Comparison of ENCODE assay signal across 37 mouse cellular contexts in genomic region chr5:30582017-30582416, GRCm38 (mm10). TPM values are rescaled to one million over a fixed set of nuclear protein-coding genes. Genes with fewer than 3 reads are reported as not detected.
DNase-seq lines count a peak whose midpoint lies in the region; ATAC-seq and TF ChIP-seq lines count a peak whose summit lies in the region.
"Had no signal": no experiment of that assay in that cellular context is flagged by ENCODE, and none has a peak within 500 bp of the region (broad histone marks: within the 10 kb centered on the region; RNA-seq: fewer than 3 reads in every experiment).

No protein-coding gene starts in this region.

- DNase-seq in adrenal gland, adult 2 months, result peak; percentile 53
- DNase-seq in adrenal gland, adult 18-20 months (ENCODE audit: low spot score in 2 of 2), result no peak
- peak in 1 of 2 experiments; percentile 31 for DNase-seq in heart, adult 2 months
- DNase-seq in heart, postnatal 4 days, result no peak
- no peak for DNase-seq in lung, adult 18-20 months
- DNase-seq: adrenal gland, postnatal 25 days; cerebellum, adult 2 months; gastrocnemius, postnatal 25 days; kidney, adult 9 months; kidney, postnatal 10 days; layer of hippocampus, postnatal 36 days; left cerebral cortex, postnatal 4 days; liver, postnatal 0 days; right cerebral cortex, postnatal 25 days had no signal

- intact Hi-C loops in heart, adult 2 months (cut with DNase I), result no loop called here

- peaks cover 5% of the 10 kb centered on the region; the same call in 1 of the 2 replicates for H3K4me1 ChIP-seq in heart, adult 2 months (ENCODE audit: control insufficient read depth, insufficient read depth, low read length)
- H3K4me1 ChIP-seq in heart, embryonic 15.5 days (replicated peaks), result peaks cover 60% of the 10 kb centered on the region
- H3K4me1 ChIP-seq in heart, embryonic 11.5 days (ENCODE audit: control insufficient read depth, insufficient read depth, low read length), result peaks cover 40% of the 10 kb centered on the region
- peaks cover 26% of the 10 kb centered on the region; the same call in 1 of the 2 replicates for H3K4me1 ChIP-seq in lung, embryonic 15.5 days
- H3K4me1 ChIP-seq: embryonic facial prominence, embryonic 13.5 days; forebrain, embryonic 10.5 days; hindbrain, embryonic 12.5 days; megakaryocyte, embryonic 14.5 days; stomach, embryonic 15.5 days had no signal

- peak overlapping the region; percentile 15; the same call in 1 of the 2 replicates for H3K27ac ChIP-seq in heart, adult 2 months
- peak overlapping the region; percentile 60 for H3K27ac ChIP-seq in heart, embryonic 15.5 days
- no peak overlapping the region for H3K27ac ChIP-seq in heart, embryonic 11.5 days (ENCODE audit: low read depth, low read length)
- H3K27ac ChIP-seq in lung, embryonic 15.5 days, result peak overlapping the region; percentile 46
- H3K27ac ChIP-seq: embryonic facial prominence, embryonic 13.5 days; forebrain, embryonic 10.5 days; forebrain, embryonic 15.5 days; hindbrain, embryonic 12.5 days; hindbrain, postnatal 0 days; liver, embryonic 12.5 days; midbrain, embryonic 13.5 days; stomach, embryonic 15.5 days had no signal

- no peak overlapping the region for H3K4me3 ChIP-seq in heart, adult 2 months
- H3K4me3 ChIP-seq in heart, embryonic 15.5 days, result no peak overlapping the region
- H3K4me3 ChIP-seq in heart, embryonic 11.5 days (ENCODE audit: low read depth, low read length), result no peak overlapping the region
- H3K4me3 ChIP-seq in lung, embryonic 15.5 days, result no peak overlapping the region
- H3K4me3 ChIP-seq: embryonic facial prominence, embryonic 13.5 days; forebrain, embryonic 10.5 days; forebrain, embryonic 15.5 days; hindbrain, embryonic 12.5 days; liver, embryonic 12.5 days; megakaryocyte, embryonic 14.5 days; midbrain, embryonic 13.5 days; stomach, embryonic 15.5 days had no signal

- TF ChIP-seq POLR2A in heart, adult 2 months (IDR thresholded peaks at IDR 0.05; ENCODE audit: insufficient read depth, low read depth, low read length), result no peak

- TF ChIP-seq CTCF in heart, adult 2 months (IDR thresholded peaks at IDR 0.05), result no peak

- no peaks in the 10 kb centered on the region for H3K27me3 ChIP-seq in heart, adult 2 months (ENCODE audit: control insufficient read depth, insufficient read depth, low read length)
- no peaks in the 10 kb centered on the region for H3K27me3 ChIP-seq in heart, embryonic 15.5 days
- 0 out of 2 replicates have a peak, but pooled peaks cover under 1% of the 10 kb centered on the region for H3K27me3 ChIP-seq in heart, embryonic 11.5 days (ENCODE audit: control insufficient read depth, insufficient read depth, low read length)
- peaks cover 12% of the 10 kb centered on the region for H3K27me3 ChIP-seq in lung, embryonic 15.5 days

- WGBS in heart, adult 2 months, result 44% methylated on average over 5 of the region's 5 CpGs
- WGBS in heart, embryonic 15.5 days, result 36% methylated on average over 5 of the region's 5 CpGs
- 53% methylated on average over 5 of the region's 5 CpGs for WGBS in heart, embryonic 11.5 days (ENCODE audit: insufficient replicate concordance)
- 53% methylated on average over 5 of the region's 5 CpGs for WGBS in lung, embryonic 15.5 days

- no peaks in the 10 kb centered on the region for H3K79me2 ChIP-seq in heart, adult 2 months (replicated peaks; ENCODE audit: control insufficient read depth, insufficient read depth, low read length)

- H3K36me3 ChIP-seq in heart, adult 2 months (ENCODE audit: control insufficient read depth, insufficient read depth, low read length), result no peaks in the 10 kb centered on the region
- no peaks in the 10 kb centered on the region for H3K36me3 ChIP-seq in heart, embryonic 15.5 days
- H3K36me3 ChIP-seq in heart, embryonic 11.5 days (ENCODE audit: control insufficient read depth, insufficient read depth, low read length), result no peaks in the 10 kb centered on the region
- H3K36me3 ChIP-seq in lung, embryonic 15.5 days, result no peaks in the 10 kb centered on the region
- H3K36me3 ChIP-seq: embryonic facial prominence, embryonic 13.5 days; forebrain, embryonic 10.5 days; forebrain, embryonic 15.5 days; hindbrain, embryonic 12.5 days; liver, embryonic 12.5 days; midbrain, embryonic 13.5 days; stomach, embryonic 15.5 days had no signal

- no peaks in the 10 kb centered on the region for H3K9me3 ChIP-seq in heart, embryonic 15.5 days (replicated peaks)
- H3K9me3 ChIP-seq in heart, embryonic 11.5 days (replicated peaks; ENCODE audit: control insufficient read depth, low read length), result no peaks in the 10 kb centered on the region
- H3K9me3 ChIP-seq in lung, embryonic 15.5 days, result no peaks in the 10 kb centered on the region
- H3K9me3 ChIP-seq: embryonic facial prominence, embryonic 13.5 days; forebrain, embryonic 10.5 days; forebrain, embryonic 15.5 days; hindbrain, embryonic 12.5 days; liver, embryonic 12.5 days; megakaryocyte, embryonic 14.5 days; midbrain, embryonic 13.5 days; stomach, embryonic 15.5 days had no signal

- no peak overlapping the region; the same call in 1 of the 2 replicates for H3K9ac ChIP-seq in heart, adult 2 months (ENCODE audit: low read depth, low read length)
- H3K9ac ChIP-seq in heart, embryonic 15.5 days, result no peak overlapping the region
- no peak overlapping the region for H3K9ac ChIP-seq in heart, embryonic 11.5 days (ENCODE audit: low read depth, low read length)
- H3K9ac ChIP-seq in lung, embryonic 15.5 days, result no peak overlapping the region
- H3K9ac ChIP-seq: embryonic facial prominence, embryonic 13.5 days; forebrain, embryonic 15.5 days; hindbrain, embryonic 12.5 days; liver, embryonic 12.5 days; liver, postnatal 0 days; midbrain, embryonic 13.5 days; stomach, embryonic 15.5 days had no signal

- ATAC-seq in heart, embryonic 15.5 days (replicated peaks; ENCODE audit: insufficient number of reproducible peaks, insufficient read depth, low FRiP score, low read depth), result no peak
- no peak for ATAC-seq in heart, embryonic 11.5 days (replicated peaks; ENCODE audit: insufficient number of reproducible peaks, low FRiP score, low TSS enrichment)
- ATAC-seq in lung, embryonic 15.5 days (ENCODE audit: borderline replicate concordance, extremely low read depth, low FRiP score, low TSS enrichment), result peak; percentile 65; the same call in 1 of the 2 replicates
- ATAC-seq: activated CD4-positive, CD25-positive, alpha-beta regulatory T cell, adult 4 months; forebrain, embryonic 15.5 days; hindbrain, postnatal 0 days; intestine, postnatal 0 days; liver, embryonic 12.5 days; liver, postnatal 0 days; midbrain, embryonic 13.5 days had no signal

- no peak overlapping the region for H3K4me2 ChIP-seq in heart, embryonic 15.5 days
- H3K4me2 ChIP-seq in heart, embryonic 11.5 days, result no peak overlapping the region
- H3K4me2 ChIP-seq in lung, embryonic 15.5 days, result no peak overlapping the region
- H3K4me2 ChIP-seq: embryonic facial prominence, embryonic 13.5 days; forebrain, embryonic 15.5 days; hindbrain, embryonic 12.5 days; liver, embryonic 12.5 days; midbrain, embryonic 13.5 days; stomach, embryonic 15.5 days had no signal

- TF ChIP-seq EP300 in heart, adult 2 months (IDR thresholded peaks at IDR 0.05; ENCODE audit: insufficient read depth, low read depth, low read length), result no peak

RNA-seq across cellular contexts. Expression of gene Kcnk3, which starts 6.0 kb away (rescaled TPM):
- total RNA-seq in adrenal gland, adult 2 months (2021), result 1,000 to 10,000 TPM; 1,225 to 1,281 TPM
- 6,176 and 11,313 TPM in 2 replicates for polyA plus RNA-seq in adrenal gland, adult 2 months (2012; rRNA removed)
- 1,000 to 10,000 TPM in 1 of 2 experiments, 100 to 1,000 TPM in 1; 960 to 1,436 TPM for total RNA-seq in adrenal gland, adult 18-20 months (2021)
- 100 to 1,000 TPM; 259 to 300 TPM for total RNA-seq in heart, adult 2 months (2021)
- polyA plus RNA-seq in heart, adult 2 months (2012; rRNA removed), result 382 and 432 TPM in 2 replicates
- total RNA-seq in heart, postnatal 4 days (2021), result 100 to 1,000 TPM; 145 TPM
- polyA plus RNA-seq in heart, embryonic 15.5 days (2015; fragmentation: Nextera tagmentation; extraction: Ambion mirVana), result 16.5 and 27.5 TPM in 2 replicates
- 36.8 and 37.8 TPM in 2 replicates for polyA plus RNA-seq in heart, embryonic 11.5 days (2014; fragmentation: Nextera tagmentation; extraction: Ambion mirVana)
- 21.5 and 23.1 TPM in 2 replicates for polyA plus RNA-seq in lung, embryonic 15.5 days (2015; fragmentation: Nextera tagmentation; extraction: Ambion mirVana)
- total RNA-seq: CH12.LX; common myeloid progenitor, adult 5-6 weeks had no signal
- polyA plus RNA-seq: activated CD4-positive, CD25-positive, alpha-beta regulatory T cell, adult 4 months; C2C12 had no signal

RNA-seq across cellular contexts. Expression of gene Cib4, which starts 36.4 kb away (rescaled TPM):
- total RNA-seq in adrenal gland, adult 2 months (2021), result 1 to 10 TPM in 1 of 2 experiments, under 1 TPM in 1; 0.92 to 2.4 TPM
- 1.7 and 3.4 TPM in 2 replicates for polyA plus RNA-seq in adrenal gland, adult 2 months (2012; rRNA removed)
- total RNA-seq in adrenal gland, adult 18-20 months (2021), result 1 to 10 TPM in 1 of 2 experiments, under 1 TPM in 1; 0.43 to 1.2 TPM
- not detected for total RNA-seq in heart, adult 2 months (2021)
- polyA plus RNA-seq in heart, adult 2 months (2012; rRNA removed), result 0.56 TPM in 1 of 2 replicates, not detected in the other
- total RNA-seq in heart, postnatal 4 days (2021), result not detected
- not detected in 2 replicates for polyA plus RNA-seq in heart, embryonic 15.5 days (2015; fragmentation: Nextera tagmentation; extraction: Ambion mirVana)
- polyA plus RNA-seq in heart, embryonic 11.5 days (2014; fragmentation: Nextera tagmentation; extraction: Ambion mirVana), result not detected in 2 replicates
- polyA plus RNA-seq in lung, embryonic 15.5 days (2015; fragmentation: Nextera tagmentation; extraction: Ambion mirVana), result 0.26 TPM in 1 of 2 replicates, not detected in the other
- total RNA-seq: CH12.LX; common myeloid progenitor, adult 5-6 weeks; ES-E14; gastrocnemius, adult 18-20 months; gastrocnemius, postnatal 25 days; heart, adult 18-20 months; hindbrain, postnatal 0 days; layer of hippocampus, postnatal 36 days; left cerebral cortex, postnatal 4 days had no signal
- polyA plus RNA-seq: activated CD4-positive, CD25-positive, alpha-beta regulatory T cell, adult 4 months; C2C12; cerebellum, adult 2 months; embryonic facial prominence, embryonic 13.5 days; forebrain, embryonic 10.5 days; forebrain, embryonic 15.5 days; frontal cortex, adult 2 months; hindbrain, embryonic 12.5 days; hindbrain, postnatal 0 days; intestine, postnatal 0 days; large intestine, adult 2 months; liver, embryonic 12.5 days; liver, postnatal 0 days; midbrain, embryonic 13.5 days; neural tube, embryonic 14.5 days; stomach, embryonic 15.5 days had no signal

Comparison
In these comparisons a context has a peak if more than half of its experiments do, and no peak if none do; other contexts are left out.
1. RNA of gene Kcnk3, which starts 6.0 kb away (polyA plus RNA-seq): 6,176 to 11,313 TPM in adrenal gland, adult 2 months; 382 to 432 TPM in heart, adult 2 months, 36.8 to 37.8 TPM in heart, embryonic 11.5 days, 21.5 to 23.1 TPM in lung, embryonic 15.5 days and 16.5 to 27.5 TPM in heart, embryonic 15.5 days; every median in the first group is over 10 times any median in the second.